Mouse (Mus musculus) small intestine, adult 2 months (tissue): ENCODE data around the gene Gab2. TPM values are rescaled to one million over a fixed set of nuclear protein-coding genes. Genes with fewer than 3 reads are reported as not detected.

Experiments used
- H3K27ac ChIP-seq: fragments of 200-500 bp; 2 replicates; pipeline ENCODE4 v1.5.1; 2012; ENCODE audit warnings: low read depth, low read length, control low read depth, inconsistent platforms; ENCODE audit not compliant: insufficient read depth
- H3K27me3 ChIP-seq: fragments of 200-500 bp; 2 replicates; pipeline ENCODE4 v1.6.1; 2012; ENCODE audit warnings: mild to moderate bottlenecking, moderate library complexity, low read length, inconsistent platforms; ENCODE audit not compliant: control insufficient read depth, insufficient read depth
- H3K36me3 ChIP-seq: fragments of 200-500 bp; 2 replicates; pipeline ENCODE4 v1.6.1; 2012; ENCODE audit warnings: mild to moderate bottlenecking, low read length, control low read depth, inconsistent platforms; ENCODE audit not compliant: control insufficient read depth, insufficient read depth
- H3K4me1 ChIP-seq: fragments of 200-500 bp; 2 replicates; pipeline ENCODE4 v1.6.1; 2012; ENCODE audit warnings: low read length, inconsistent platforms, mixed read lengths; ENCODE audit not compliant: control insufficient read depth, insufficient read depth, insufficient read length
- H3K4me3 ChIP-seq: fragments of 200-500 bp; 2 replicates; pipeline ENCODE4 v1.5.1; 2012; ENCODE audit warnings: low read depth, mild to moderate bottlenecking, control low read depth, inconsistent platforms, low read length, moderate library complexity
- CTCF ChIP-seq: fragments of 200-500 bp; IDR thresholded peaks from 2 replicates; pipeline ENCODE4 v1.5.1; 2012; ENCODE audit warnings: low read depth, mild to moderate bottlenecking, control low read depth, inconsistent platforms, low read length, moderate library complexity, mixed read lengths; ENCODE audit not compliant: insufficient replicate concordance, insufficient read length; ENCODE audit errors: extremely low read depth
- POLR2A ChIP-seq: fragments of 200-500 bp; IDR thresholded peaks from 2 replicates; pipeline ENCODE4 v1.6.1; 2012; ENCODE audit warnings: low read depth, mild to moderate bottlenecking, control low read depth, inconsistent platforms, low read length, moderate library complexity
- WGBS: fragments of 180-500 bp; shearing (Covaris S2); methylation state at CpG from one replicate; pipeline ENCODE4 v1.1.7; 2018; 5-methylcytosine and 5-hydroxymethylcytosine counted together
- polyA plus RNA-seq: library from polyadenylated mRNA; depleted of rRNA; stranded (reverse); fragments of >200 nt; gene quantifications from 2 replicates; pipeline ENCODE4 v1.2.3, GENCODE M21; 2012

Gab2 gene
- polyA plus RNA-seq, 1 experiment = 12.1 TPM

DNA sequence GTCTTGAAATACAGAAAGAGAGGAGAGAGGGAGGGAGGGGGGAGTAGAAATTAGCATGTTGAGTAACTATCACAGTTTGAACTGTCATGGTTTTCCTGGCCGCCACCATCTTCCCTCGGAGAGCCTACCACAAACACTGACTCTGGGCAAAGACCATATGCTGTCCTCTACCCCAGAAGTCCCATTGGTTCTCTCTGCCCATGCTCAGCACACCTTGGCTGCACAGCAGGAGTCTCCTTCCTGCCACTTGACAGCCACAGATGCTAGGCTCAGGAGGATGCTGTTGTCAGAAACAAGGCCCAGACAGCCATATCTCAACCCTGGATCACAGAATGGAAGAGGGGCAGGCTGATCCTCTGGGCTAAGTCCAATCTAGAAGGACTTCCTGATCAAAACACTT is 253.0 kb downstream of the Gab2 start:
- no peak for TF ChIP-seq POLR2A
- TF ChIP-seq CTCF = no peak
- no peak overlapping the region for H3K27ac ChIP-seq
- 85% methylated on average over 2 of the region's 2 CpGs for whole genome bisulfite sequencing
- no peaks in the 10 kb centered on the region for H3K36me3 ChIP-seq
- H3K27me3 ChIP-seq = no peaks in the 10 kb centered on the region
- H3K4me1 ChIP-seq = peaks cover 22% of the 10 kb centered on the region
- no peak overlapping the region for H3K4me3 ChIP-seq

DNA sequence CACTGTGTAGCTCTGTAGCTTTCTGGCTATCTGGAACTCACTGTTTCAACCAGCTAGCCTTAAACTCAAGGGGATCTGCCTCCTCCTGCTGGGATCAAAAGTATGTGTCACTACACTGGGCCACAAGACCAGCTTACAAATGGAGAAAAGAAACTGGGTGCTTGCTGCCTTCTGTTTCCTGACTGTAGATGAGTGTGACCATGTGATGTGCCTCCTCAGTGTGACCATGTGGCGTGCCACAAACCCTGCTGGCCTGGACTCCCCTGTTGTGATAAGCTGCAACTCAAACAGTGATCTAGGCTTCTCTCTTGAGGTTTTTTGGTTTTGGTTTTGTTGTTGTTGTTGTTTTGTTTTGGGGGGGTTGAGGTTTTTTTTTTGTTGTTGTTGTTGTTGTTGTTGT is 255.3 kb downstream of the Gab2 start:
- H3K4me1 ChIP-seq = peaks cover 22% of the 10 kb centered on the region
- WGBS = 73% methylated on average over 1 of the region's 1 CpGs
- H3K27ac ChIP-seq = no peak overlapping the region
- no peak overlapping the region for H3K4me3 ChIP-seq
- no peaks in the 10 kb centered on the region for H3K27me3 ChIP-seq
- H3K36me3 ChIP-seq = no peaks in the 10 kb centered on the region
- TF ChIP-seq CTCF = no peak
- no peak for TF ChIP-seq POLR2A

DNA sequence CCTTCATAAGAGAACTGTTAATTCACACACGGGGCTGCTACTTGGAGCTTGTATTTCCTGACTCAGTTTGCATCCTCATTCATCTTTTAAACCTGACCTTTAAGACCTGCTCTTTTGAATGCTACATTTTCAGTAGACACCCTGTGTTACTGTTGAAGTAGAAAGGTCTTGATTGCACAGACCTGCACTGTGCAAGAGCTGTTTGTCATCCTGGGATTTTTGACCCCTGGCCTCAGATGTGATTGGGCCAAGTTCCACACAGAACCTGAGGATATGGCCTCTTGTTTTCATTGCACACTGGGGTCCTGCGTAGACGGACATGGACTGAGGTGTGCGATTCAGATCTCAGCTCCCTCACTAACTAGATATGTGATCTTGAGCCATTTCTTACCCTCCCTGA is 257.2 kb downstream of the Gab2 start:
- WGBS = 85% methylated on average over 4 of the region's 4 CpGs
- H3K36me3 ChIP-seq = no peaks in the 10 kb centered on the region
- no peak overlapping the region for H3K4me3 ChIP-seq
- TF ChIP-seq CTCF (no peak), POLR2A (no peak)
- no peaks in the 10 kb centered on the region for H3K27me3 ChIP-seq
- H3K27ac ChIP-seq = no peak overlapping the region
- peaks cover 16% of the 10 kb centered on the region for H3K4me1 ChIP-seq

DNA sequence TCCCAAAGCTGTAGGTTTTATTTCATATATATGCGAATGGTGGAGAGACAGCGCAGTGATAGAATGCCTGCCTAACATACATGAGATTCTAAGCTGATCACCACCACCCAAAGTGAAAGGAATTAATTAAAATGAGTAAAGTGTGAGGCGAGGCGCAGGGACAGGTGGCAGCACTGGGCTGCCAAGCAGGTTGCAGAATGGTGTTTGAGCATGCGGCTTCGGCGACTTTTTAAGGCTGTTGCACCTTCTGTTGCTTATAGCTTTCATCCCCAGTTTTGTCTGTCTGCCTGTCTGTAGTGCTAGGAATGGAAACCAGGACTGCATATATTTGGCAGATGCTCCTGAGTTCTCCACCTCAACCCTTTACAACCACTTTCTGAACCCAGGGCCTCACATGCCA is 258.2 kb downstream of the Gab2 start:
- Histone ChIP-seq H3K27me3 (no peaks in the 10 kb centered on the region), H3K4me3 (no peak overlapping the region), H3K36me3 (no peaks in the 10 kb centered on the region), H3K27ac (no peak overlapping the region), H3K4me1 (peaks cover 14% of the 10 kb centered on the region)
- 93% methylated on average over 7 of the region's 7 CpGs for WGBS
- TF ChIP-seq POLR2A (no peak), CTCF (no peak)

DNA sequence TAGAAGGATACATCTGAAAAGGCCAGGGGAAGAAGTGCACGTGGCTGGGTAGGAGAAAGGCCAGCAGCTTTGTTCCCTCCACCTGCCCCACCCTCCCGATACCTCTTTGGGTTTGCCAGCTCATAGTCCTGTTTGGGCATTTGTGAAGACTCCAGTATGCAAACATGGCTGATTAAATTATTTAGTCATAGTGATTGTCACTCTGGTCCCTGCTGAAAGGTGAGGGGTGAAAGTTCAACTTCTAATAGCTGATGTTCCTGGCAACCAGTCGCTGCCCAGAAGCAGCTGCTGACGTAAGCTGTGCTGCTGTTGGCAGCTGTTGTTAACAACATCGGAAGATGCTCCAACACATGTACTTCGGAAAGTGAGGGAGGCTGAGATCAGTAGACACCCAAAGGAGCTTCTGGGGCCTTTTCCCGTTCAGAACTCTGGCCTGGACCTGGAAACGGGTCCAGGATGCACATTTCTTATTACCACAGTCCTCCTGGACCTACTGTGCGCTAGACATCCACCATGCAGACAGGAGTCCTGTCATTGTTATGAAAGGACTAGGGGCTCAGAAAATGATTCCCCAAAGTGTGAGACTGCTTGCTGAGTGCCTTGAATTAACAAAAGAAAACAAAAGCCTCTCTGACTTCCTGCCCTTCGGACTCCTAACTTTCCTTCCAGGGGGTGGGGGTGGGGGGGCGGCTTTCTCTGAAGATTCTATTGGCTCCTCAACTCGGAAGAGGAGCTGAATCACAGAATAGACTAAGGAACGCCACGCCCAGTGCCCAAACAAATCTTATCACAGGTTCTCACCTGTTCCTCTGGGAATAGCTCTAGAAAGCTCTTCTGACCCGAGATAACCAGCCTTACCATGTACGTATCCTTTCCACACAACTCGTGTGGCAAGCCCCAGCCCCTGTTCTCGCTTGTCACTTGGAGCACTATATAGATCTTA is 259.8 kb downstream of the Gab2 start:
- H3K4me3 ChIP-seq = no peak overlapping the region
- peaks cover 14% of the 10 kb centered on the region for H3K4me1 ChIP-seq
- peak overlapping the region; percentile 54 for H3K27ac ChIP-seq
- H3K36me3 ChIP-seq = no peaks in the 10 kb centered on the region
- H3K27me3 ChIP-seq = no peaks in the 10 kb centered on the region
- no peak for TF ChIP-seq CTCF
- no peak for TF ChIP-seq POLR2A
- 22% methylated on average over 18 of the region's 18 CpGs for WGBS

DNA sequence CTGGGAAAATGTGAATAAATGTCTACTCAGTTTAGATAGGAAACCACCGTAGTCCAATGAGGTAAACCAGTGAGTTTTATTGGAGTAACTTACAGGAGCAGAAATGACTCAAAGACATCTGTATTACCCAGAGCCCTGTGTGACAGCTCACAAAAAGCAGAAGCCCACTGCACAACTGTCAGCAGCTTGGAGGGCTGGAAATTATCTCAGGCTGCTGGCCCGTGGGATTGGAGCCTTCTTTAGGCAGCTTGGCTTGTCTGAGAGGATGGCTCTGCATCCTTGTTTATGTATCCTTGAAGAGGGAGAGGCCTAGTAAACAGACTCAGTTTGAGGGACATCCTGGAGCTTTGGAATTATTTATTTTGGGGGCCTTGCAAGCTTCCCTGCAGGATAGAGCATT is 261.6 kb downstream of the Gab2 start:
- H3K27me3 ChIP-seq = no peaks in the 10 kb centered on the region
- no peak overlapping the region for H3K4me3 ChIP-seq
- no peak overlapping the region; the same call in 1 of the 2 replicates for H3K27ac ChIP-seq
- H3K4me1 ChIP-seq = peaks cover 14% of the 10 kb centered on the region
- WGBS = 67% methylated on average over 2 of the region's 2 CpGs
- TF ChIP-seq CTCF = no peak
- no peak for TF ChIP-seq POLR2A
- peaks cover 4% of the 10 kb centered on the region for H3K36me3 ChIP-seq

DNA sequence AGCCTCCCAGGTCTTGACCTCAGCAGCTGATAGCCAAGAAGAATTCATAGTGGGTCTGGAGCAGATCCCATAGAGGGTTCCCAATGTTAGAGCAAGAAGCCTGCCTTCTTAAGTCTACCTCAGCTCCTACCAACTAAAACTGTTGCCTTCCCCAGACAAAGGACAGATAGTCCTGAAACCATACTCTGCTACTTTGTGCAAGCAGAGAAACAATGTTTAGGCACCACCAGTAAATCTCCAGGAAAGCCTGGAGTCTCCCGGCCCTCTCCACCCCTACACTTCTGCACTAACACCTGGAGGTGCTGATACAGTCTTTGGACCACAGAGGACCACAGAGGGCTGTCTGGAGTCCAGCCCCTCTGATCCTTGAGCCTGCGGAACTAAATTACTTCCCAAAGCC is 263.3 kb downstream of the Gab2 start:
- 82% methylated on average over 2 of the region's 2 CpGs for WGBS

More for the DNA sequence above, 263.3 kb downstream of the Gab2 start:
- Histone ChIP-seq H3K4me1 (peaks cover 13% of the 10 kb centered on the region), H3K27ac (no peak overlapping the region), H3K36me3 (peaks cover 4% of the 10 kb centered on the region), H3K27me3 (no peaks in the 10 kb centered on the region), H3K4me3 (no peak overlapping the region)
- no peak for TF ChIP-seq CTCF
- no peak for TF ChIP-seq POLR2A
